Mouse (Mus musculus): ENCODE measurements around the gene Apoa4.

GRCm38 (mm10) chr9:46206834-46207500, 33.5 kb upstream of the Apoa4 start:
- TF ChIP-seq NRF1 (IDR thresholded peaks at IDR 0.05; ENCODE audit: low read depth, low read length) (no peak), MAX (IDR thresholded peaks at IDR 0.05; ENCODE audit: low read length) (no peak), ETS1 (conservative IDR thresholded peaks at IDR 0.05; ENCODE audit: low read depth, low read length) (no peak), CTCF (conservative IDR thresholded peaks at IDR 0.05 in 1 of 2, IDR thresholded peaks at IDR 0.05 in 1 of 2; ENCODE audit: low read depth in 2 of 2, low read length in 2 of 2) (no peak), ELF1 (IDR thresholded peaks at IDR 0.05; ENCODE audit: low read depth, low read length) (no peak), USF2 (conservative IDR thresholded peaks at IDR 0.05; ENCODE audit: low read depth, low read length) (no peak), POLR2A (IDR thresholded peaks at IDR 0.05; ENCODE audit: low read depth, low read length) (no peak), ZMIZ1 (IDR thresholded peaks at IDR 0.05; ENCODE audit: low read depth, low read length) (no peak), EP300 (IDR thresholded peaks at IDR 0.05; ENCODE audit: low read length) (no peak), ZKSCAN1 (IDR thresholded peaks at IDR 0.05; ENCODE audit: borderline replicate concordance, low read depth, low read length) (no peak), CHD2 (IDR thresholded peaks at IDR 0.05; ENCODE audit: low read length) (no peak), TBP (conservative IDR thresholded peaks at IDR 0.05; ENCODE audit: low read depth, low read length) (no peak)

Measured in CH12.LX (cell line).